Mouse (Mus musculus): ENCODE measurements around the gene Sema4b.

Gene Sema4b

GRCm38 (mm10) chr7:80177438-80177837 lies 9.2 kb upstream of the Sema4b start:
- no peak for DNase-seq (ENCODE audit: low read depth in 1 of 2, low spot score in 2 of 2)

- DNase-seq (ENCODE audit: low read depth in 1 of 2, low spot score in 2 of 2): no peak
Observed at GRCm38 (mm10) chr7:80178037-80178729, 8.5 kb upstream of the Sema4b start.

DNA sequence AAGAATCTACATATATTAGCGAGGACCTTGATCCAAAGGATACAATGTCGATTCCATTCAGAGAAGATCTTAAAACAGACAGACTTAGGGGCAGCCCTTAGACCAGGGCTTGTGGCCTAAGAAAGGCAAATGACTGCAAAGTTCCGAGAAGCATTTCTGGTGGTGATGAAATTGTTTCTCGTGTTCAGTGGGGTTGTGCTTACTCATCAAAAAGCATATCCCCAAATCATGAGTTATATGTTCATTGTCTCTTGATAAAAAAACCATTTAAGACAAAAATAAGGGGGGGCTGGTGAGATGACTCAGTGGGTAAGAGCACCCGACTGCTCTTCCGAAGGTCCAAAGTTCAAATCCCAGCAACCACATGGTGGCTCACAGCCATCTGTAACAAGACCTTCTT lies 7.3 kb upstream of the Sema4b start:
- DNase-seq (ENCODE audit: low read depth in 1 of 2, low spot score in 2 of 2): no peak

- no peak for DNase-seq (ENCODE audit: low read depth in 1 of 2, low spot score in 2 of 2)
Observed at GRCm38 (mm10) chr7:80179790-80180189, 6.9 kb upstream of the Sema4b start.

- DNase-seq (ENCODE audit: low read depth in 1 of 2, low spot score in 2 of 2): no peak
Observed at GRCm38 (mm10) chr7:80180202-80180601, 6.4 kb upstream of the Sema4b start.

DNA sequence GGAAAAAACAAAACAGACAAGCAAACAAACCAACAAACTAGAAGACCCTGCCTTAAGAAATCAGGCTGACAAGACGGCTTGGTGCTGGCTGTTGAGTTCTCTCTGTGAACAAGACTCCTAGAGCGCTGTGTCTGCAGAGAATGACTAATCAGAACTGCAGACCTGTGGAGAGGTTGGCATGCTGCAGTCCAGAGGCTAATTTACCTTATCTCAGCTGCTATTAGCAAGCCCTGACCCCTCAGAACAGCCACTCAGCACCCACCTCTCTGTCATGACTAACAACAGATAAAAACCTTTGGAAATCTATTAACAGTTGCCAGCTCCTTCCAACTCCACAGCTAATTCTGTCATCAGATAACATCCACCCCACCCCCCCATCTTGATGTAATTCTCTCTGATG lies 5.6 kb upstream of the Sema4b start:
- no peak for DNase-seq (ENCODE audit: low read depth in 1 of 2, low spot score in 2 of 2)

- no peak for DNase-seq (ENCODE audit: low read depth in 1 of 2, low spot score in 2 of 2)
Observed at GRCm38 (mm10) chr7:80182139-80182538, 4.5 kb upstream of the Sema4b start.

DNA sequence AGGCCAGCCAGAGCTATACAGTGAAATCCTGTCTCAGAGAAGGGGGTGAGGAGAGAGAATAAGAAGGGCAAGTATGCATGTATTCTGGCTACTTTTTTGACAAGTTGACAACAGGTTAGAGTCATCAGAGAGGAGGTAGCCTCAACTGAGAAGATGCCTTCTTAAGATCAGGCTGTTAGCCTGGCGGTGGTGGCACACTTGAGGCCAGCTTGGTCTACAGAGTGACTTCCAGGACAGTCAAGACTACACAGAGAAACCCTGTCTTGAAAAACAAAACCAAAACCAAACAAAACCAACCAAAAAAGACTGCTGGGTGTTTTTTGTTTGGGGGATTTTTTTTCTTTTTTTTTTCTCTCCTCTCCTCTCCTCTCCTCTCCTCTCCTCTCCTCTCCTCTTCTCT lies 3.2 kb upstream of the Sema4b start:
- no peak for DNase-seq (ENCODE audit: low read depth in 1 of 2, low spot score in 2 of 2)

DNA sequence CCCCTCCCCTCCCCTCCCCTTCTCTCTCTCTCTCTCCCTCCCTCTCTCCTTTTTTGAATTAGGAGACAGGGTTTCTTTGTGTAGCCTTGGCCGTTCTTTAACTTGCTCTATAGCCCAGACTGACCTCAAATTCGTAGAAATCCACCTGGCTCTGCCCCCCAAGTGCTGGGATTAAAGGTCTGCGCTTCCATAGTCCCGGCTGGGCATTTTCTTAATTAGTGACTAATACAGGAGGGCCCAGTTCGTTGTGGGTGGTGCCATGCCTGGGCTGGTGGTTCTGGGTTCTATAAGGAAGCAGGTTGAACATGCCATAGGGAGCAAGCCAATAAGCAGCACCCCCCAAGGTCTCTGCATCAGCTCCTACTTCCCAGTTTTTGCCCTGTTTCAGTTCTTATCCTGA lies 2.7 kb upstream of the Sema4b start:
- DNase-seq (ENCODE audit: low read depth in 1 of 2, low spot score in 2 of 2): no peak

DNA sequence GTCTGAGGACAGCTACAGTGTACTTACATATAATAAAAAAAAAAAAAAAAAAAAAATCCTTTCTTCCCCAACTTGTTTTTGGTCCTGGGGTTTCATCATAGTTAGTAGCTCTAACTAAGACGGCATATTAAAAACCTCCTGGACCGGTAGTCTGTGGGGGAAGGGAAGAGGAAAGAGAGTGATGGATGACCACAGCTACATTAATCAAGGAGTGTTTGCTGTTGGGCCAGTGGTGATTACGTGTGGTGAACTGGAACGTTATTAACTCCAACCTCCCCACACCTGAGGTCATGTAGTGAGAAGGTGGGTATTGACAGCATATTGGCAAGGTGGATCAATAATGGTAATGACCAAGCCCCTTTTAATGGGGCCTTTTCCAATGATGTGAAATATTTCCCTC lies 2.1 kb upstream of the Sema4b start:
- DNase-seq (ENCODE audit: low read depth in 1 of 2, low spot score in 2 of 2): no peak

- DNase-seq (ENCODE audit: low read depth in 1 of 2, low spot score in 2 of 2): no peak
Observed at GRCm38 (mm10) chr7:80184968-80185367, 1.7 kb upstream of the Sema4b start.

- no peak for DNase-seq (ENCODE audit: low read depth in 1 of 2, low spot score in 2 of 2)
Observed at GRCm38 (mm10) chr7:80186021-80186420, 620 bp upstream of the Sema4b start.

DNA sequence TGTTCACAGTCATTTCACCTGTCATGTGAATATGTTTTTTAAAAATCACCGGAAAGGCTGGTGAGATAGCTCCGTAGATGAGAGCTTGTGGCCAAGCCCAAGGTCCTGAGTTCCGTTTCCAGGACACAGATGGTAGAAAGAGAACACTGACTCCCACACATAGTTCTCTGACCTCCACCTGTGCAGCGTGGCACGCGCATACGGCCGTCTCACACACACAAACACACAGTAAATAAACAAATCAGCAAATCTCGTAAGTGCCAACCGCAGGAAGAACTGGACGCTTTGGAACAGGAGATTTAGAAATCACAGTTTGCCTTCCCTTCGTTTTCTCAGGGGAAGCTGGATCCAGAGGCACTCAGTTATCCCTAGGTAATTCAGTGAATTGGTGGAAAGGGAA lies 860 bp downstream of the Sema4b start:
- DNase-seq (ENCODE audit: low read depth in 1 of 2, low spot score in 2 of 2): no peak

- no peak for DNase-seq (ENCODE audit: low read depth in 1 of 2, low spot score in 2 of 2)
Observed at GRCm38 (mm10) chr7:80188579-80189125, 2.0 kb downstream of the Sema4b start.

- no peak for DNase-seq (ENCODE audit: low read depth in 1 of 2, low spot score in 2 of 2)
Observed at GRCm38 (mm10) chr7:80189147-80189933, 2.7 kb downstream of the Sema4b start.

DNA sequence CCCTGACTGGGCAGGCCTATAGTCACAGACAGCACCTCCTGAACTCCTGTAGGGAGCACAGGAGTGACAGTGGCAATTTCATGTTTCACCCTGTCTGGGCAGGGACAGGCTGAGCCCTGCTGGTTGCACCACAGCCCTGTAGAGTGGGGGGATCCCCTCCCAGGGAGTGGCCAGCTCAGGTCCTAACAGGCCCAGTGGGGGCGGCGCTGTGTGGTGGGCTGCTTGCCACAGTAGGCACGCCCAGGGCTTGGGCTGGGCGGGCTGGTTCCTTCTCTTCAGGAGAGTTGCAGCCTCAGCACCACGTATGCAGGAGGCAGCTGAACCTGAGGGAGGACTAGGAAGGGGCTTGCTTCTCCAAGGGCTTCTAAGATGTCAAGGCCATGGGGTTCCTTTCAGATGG lies 4.8 kb downstream of the Sema4b start:
- peak; percentile 35 to 48 for DNase-seq (ENCODE audit: low read depth in 1 of 2, low spot score in 2 of 2)

DNA sequence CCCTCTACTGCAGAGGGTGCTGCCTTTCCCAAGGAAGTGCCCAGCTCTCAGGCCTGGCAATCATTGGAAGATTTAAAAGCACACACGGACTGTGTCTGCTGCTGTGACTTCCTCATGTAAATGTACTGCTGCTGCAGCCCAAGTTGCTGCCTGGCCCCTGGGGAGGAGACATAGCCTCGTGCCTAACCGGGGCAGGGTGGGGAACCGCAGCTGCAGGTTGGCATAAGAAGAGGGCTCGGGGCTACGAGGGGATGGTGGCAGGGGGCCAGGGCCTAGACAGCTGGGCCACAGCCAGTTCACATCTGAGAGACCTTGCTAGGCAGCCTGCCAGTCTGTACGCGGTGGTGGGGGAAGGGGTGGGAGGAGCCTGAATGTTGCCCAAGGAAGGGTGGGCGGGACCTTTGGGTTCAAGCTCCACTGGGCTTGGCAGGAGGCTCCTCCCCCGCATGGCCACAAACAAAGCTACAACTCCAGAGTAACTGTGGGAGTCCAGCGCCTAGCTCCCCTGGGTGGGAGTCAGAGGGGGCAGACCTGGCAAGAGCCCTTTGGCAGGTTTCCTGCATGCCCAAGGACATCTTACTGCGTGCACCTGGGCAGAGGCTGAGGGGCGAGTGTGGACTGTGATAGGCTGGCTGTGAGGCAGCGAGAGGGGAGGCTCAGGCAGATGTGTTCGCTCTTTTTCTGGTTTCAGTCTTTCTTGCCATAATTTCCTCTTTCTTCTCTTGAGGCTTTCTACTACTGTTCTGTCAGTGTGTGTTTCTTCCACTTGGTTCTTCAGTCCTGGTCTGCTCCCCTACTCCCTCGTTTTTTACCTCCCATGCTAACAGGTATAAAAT lies 5.8 kb downstream of the Sema4b start:
- DNase-seq (ENCODE audit: low read depth in 1 of 2, low spot score in 2 of 2): peak in 1 of 2 experiments; percentile 49

- no peak for DNase-seq (ENCODE audit: low read depth in 1 of 2, low spot score in 2 of 2)
Observed at GRCm38 (mm10) chr7:80193941-80194739, 7.5 kb downstream of the Sema4b start.

GRCm38 (mm10) chr7:80195146-80195545 lies 8.5 kb downstream of the Sema4b start:
- DNase-seq (ENCODE audit: low read depth in 1 of 2, low spot score in 2 of 2): no peak

- DNase-seq (ENCODE audit: low read depth in 1 of 2, low spot score in 2 of 2): no peak
Observed at GRCm38 (mm10) chr7:80195576-80196263, 9.1 kb downstream of the Sema4b start.
